Comparison of ENCODE assay signal across 1 mouse cellular context in the genomic region with DNA sequence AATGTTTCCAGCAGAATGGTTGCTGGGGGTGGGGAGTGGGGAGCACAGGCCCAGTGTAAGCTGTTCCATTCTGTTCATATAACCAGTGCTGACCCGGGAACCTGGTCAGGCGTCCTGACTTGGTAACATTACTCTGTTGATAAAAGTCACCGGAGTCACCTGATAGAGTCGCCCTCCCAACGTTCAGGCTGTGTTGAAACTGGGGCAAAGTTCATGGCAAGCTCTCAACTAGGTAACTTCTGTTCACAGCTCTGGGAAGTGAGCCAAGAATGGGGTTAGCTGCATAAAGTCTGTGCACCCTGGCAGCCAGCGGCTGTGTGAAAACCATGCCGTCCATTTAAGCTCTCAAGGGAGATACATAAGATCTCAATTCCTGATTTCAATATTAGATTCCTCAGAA.
A peak's percentile ranks its signal among the peaks of the same experiment; 100 is the strongest.
TF ChIP-seq lines count a peak whose summit lies in the region.

No protein-coding gene starts in this region.

TF ChIP-seq in MEL, 35 proteins besides CTCF, POLR2A, EP300 and RAD21:
- TF ChIP-seq TCF12 (IDR thresholded peaks at IDR 0.05; ENCODE audit: low read depth, low read length) (peak; percentile 32; the same call in 1 of the 2 replicates), USF1 (IDR thresholded peaks at IDR 0.05; ENCODE audit: low read depth, low read length) (peak; percentile 35; the same call in 1 of the 2 replicates), ETS1 (IDR thresholded peaks at IDR 0.05; ENCODE audit: low read depth, low read length) (peak; percentile 70), SIN3A (IDR thresholded peaks at IDR 0.05; ENCODE audit: low read length) (0 out of 2 replicates have a peak, but pooled peaks have one; percentile 28), MXI1 (IDR thresholded peaks at IDR 0.05; ENCODE audit: low read depth, low read length) (peak; percentile 68)
